Mouse (Mus musculus): ENCODE measurements around the gene Cep295nl.

DNA sequence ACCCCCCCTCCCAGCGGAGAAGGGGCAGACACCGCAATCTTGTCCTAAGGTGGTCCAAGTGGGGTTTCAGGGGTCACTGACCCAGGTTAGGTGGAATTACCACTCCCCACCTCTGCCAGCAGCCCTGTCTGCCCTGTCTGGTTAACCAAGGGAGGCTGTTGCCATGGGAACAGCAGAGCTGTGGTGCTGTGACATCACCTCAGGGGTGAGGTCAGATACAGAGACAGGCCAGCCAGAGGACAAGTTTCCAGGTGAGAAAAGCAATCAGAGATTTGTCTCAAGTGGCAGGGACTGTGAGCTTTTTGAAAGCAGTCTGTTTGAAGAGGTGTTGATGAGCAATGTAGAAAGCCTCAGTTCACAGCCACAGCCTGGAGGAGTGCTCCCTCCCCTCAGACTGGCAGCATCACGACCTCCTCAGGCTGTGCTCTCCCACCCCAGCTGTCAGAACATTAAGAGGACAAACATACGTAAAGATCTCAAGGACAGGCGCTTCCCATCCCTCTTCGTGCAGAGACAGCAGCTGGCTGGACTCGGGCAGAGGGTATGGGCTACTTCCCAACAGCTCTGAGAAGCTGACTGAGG, at the start of gene Cep295nl:
- TF ChIP-seq CTCF (IDR thresholded peaks at IDR 0.05; ENCODE audit: control insufficient read depth, insufficient read depth, insufficient read length): no peak
- no peak for TF ChIP-seq USF1 (IDR thresholded peaks at IDR 0.05; ENCODE audit: low read depth)
- no peak for TF ChIP-seq MYOD1 (IDR thresholded peaks at IDR 0.05; ENCODE audit: control insufficient read depth, insufficient read length, low read depth)
- TF ChIP-seq MAX (IDR thresholded peaks at IDR 0.05): no peak
- TF ChIP-seq FOSL1 (IDR thresholded peaks at IDR 0.05; ENCODE audit: insufficient read depth, low read length, poor library complexity, severe bottlenecking): no peak
- TF ChIP-seq CEBPB (IDR thresholded peaks at IDR 0.05; ENCODE audit: low read depth): no peak
